Mouse (Mus musculus) heart, adult 2 months (tissue): ENCODE data around the gene Efcab6.

Experiments
- CTCF ChIP-seq: fragments of 200-600 bp; IDR thresholded peaks from 2 replicates; pipeline ENCODE4 v1.8.1; 2022; ENCODE audit warnings: antibody characterized with exemption, mild to moderate bottlenecking, moderate library complexity
- EP300 ChIP-seq: fragments of 200-500 bp; IDR thresholded peaks from 2 replicates; pipeline ENCODE4 v1.6.1; 2011; ENCODE audit warnings: low read depth, low read length, control low read depth; ENCODE audit not compliant: insufficient read depth
- POLR2A ChIP-seq: fragments of 200-500 bp; IDR thresholded peaks from 2 replicates; pipeline ENCODE4 v1.6.1; 2011; ENCODE audit warnings: mild to moderate bottlenecking, low read depth, low read length, control low read depth; ENCODE audit not compliant: insufficient read depth

- TF ChIP-seq CTCF (no peak), EP300 (no peak), POLR2A (no peak)
These were observed 106.8 kb downstream of the Efcab6 start for GRCm38 (mm10) chr15:83958376-83958775.
